Mouse (Mus musculus) heart, adult 2 months (tissue): Measurements from ENCODE around the gene Ctxn2.

Experiments
- CTCF ChIP-seq: fragments of 200-600 bp; IDR thresholded peaks from 2 replicates; pipeline ENCODE4 v1.8.1; 2022; ENCODE audit warnings: antibody characterized with exemption, mild to moderate bottlenecking, moderate library complexity
- EP300 ChIP-seq: fragments of 200-500 bp; IDR thresholded peaks from 2 replicates; pipeline ENCODE4 v1.6.1; 2011; ENCODE audit warnings: low read depth, low read length, control low read depth; ENCODE audit not compliant: insufficient read depth
- POLR2A ChIP-seq: fragments of 200-500 bp; IDR thresholded peaks from 2 replicates; pipeline ENCODE4 v1.6.1; 2011; ENCODE audit warnings: mild to moderate bottlenecking, low read depth, low read length, control low read depth; ENCODE audit not compliant: insufficient read depth

- TF ChIP-seq CTCF (no peak), EP300 (no peak), POLR2A (no peak)
These were observed 47.7 kb upstream of the Ctxn2 start for GRCm38 (mm10) chr2:125088757-125089156.
